Mouse (Mus musculus) R1 (cell line): ENCODE data around the gene Olfr1170.

Experiments used
- DNase-seq: peaks from one replicate; pipeline ENCODE4 v3.0.0-alpha.2; 2018; ENCODE audit warnings: low read depth, low spot score

Olfr1170 gene

GRCm38 (mm10) chr2:88228234-88228633 is at the start of gene Olfr1170:
TSS of gene Olfr1170 (minus strand) at chr2:88228334.
- DNase-seq: no peak

DNA sequence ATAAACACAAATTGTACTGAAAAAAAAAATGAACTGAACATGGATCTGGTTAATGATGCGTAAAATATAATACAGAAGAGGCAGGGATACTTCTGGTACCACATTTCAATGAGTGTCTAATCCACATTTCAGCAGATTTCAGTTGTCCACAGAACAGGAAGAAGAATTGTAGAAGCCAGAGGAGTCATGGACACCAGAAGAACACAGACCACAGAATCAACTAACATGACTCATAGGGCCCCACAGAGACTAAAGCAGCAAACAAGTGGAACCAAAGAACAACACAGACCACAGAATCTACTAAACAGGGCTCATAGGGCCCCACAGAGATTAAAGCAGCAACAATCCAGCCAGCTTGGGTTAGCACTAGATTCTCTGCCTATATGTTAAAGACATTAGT is 7.3 kb downstream of the Olfr1170 start:
- no peak for DNase-seq

GRCm38 (mm10) chr2:88181580-88181979 is 46.6 kb downstream of the Olfr1170 start, which contains the start of gene Olfr1168:
TSS of gene Olfr1168 (plus strand) at chr2:88181880.
- no peak for DNase-seq
